Mouse (Mus musculus) left cerebral cortex, postnatal 14 days (tissue): ENCODE measurements around the gene Ostc. TPM values are rescaled to one million over a fixed set of nuclear protein-coding genes. Genes with fewer than 3 reads are reported as not detected.

ENCODE experiments used
- DNase-seq, 2 experiments: peaks; one replicate each; pipeline ENCODE4 v3.0.0; 2021 to 2022; ENCODE audit warnings: low spot score in 2 of 2, mixed read lengths in 1 of 2
- intact Hi-C: fragments of 180-260 bp; cut with DNase I; formaldehyde crosslinking; loops from one replicate; pipeline ENCODE4 v1.15.1; 2025
- total RNA-seq, 2 experiments: library from RNA; stranded (reverse); gene quantifications; 2 replicates each; pipeline ENCODE4 v1.2.3; 2021

Ostc gene
- total RNA-seq, 2 experiments from 2014 or later = 67.8 to 69.0 TPM

DNA sequence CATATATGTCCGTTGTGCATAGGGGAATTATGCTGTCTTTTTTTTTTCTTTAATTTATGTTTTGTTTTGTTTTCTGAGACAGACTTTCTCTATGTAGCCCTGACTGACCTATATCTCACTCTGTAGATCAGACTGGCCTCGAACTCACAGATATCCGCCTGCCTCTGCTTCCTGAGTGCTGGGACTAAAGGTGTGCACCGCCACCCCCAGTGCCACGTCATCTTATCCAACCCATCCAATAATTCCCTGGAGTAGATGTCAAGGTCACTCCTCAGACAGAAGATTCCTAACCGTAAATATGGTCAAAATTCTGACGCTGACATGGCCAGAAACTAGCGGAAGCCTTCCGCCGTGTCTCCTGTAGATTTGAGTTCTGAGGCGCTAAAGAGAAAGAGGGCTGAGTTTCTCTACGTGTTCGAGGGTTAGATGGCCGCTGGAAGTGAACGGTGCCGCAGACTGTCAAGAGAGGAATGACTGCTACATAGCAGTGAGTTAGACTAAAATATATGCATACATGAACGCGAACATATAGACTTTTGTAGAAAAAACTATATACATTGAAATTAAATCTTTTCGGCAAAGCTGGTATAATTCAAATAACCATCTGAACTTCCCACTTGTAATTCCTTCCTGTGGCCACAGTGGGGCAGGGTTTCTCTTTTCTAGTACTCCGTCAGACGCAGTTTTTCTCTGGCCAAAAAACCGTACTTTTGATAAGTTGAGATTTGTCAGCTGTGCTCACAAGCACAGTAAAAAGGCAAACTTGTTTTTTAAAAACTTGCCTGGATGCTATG is 5.7 kb upstream of the Ostc start:
- intact Hi-C loops = loop anchor here (1.0 to 2.0 kb wide), 2 partner anchors 14 to 530 kb away; no protein-coding TSS in a partner anchor
- peak; percentile 73 to 81 for DNase-seq

DNA sequence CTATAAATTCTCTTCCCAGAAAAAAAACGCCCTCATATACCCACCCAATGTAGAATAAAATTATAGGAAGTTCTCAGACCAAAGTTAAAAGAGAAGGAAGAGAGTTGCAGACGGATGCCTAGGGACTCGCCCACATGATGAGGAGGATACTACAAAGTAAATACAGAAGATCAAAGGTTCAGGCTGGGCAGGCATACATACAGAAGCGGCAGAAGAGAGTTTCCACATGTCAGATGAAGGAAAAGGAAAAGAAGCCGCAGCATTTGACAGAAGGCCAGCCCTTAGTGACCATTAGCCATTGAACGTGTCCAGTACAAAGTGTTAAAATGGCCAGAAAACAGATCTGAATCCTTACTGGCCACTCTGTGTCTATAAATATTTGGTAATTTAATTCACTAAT is 3.6 kb upstream of the Ostc start:
- intact Hi-C loops = no loop called here

DNA sequence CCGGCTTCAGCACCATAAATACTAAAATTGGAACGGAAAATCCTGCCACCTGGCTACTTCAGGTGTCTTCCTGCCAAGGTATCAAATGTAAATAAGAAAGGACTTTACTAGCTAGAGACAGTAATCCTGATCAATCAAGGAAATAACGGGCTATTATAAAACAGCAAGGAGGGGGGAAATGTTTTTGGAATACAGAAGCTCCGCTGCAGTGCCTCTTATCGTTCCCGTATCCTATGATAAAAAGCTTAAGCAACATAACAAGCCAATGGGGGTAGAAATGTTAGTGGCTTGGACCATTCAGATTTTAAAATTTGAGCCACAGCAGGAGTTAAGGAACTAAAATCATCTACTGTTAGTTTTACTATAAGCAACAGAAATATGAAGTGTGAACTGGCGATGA is 859 bp upstream of the Ostc start:
- DNase-seq = no peak
- intact Hi-C loops = no loop called here

More for the DNA sequence above, 3.6 kb upstream of the Ostc start:
- no peak for DNase-seq

- intact Hi-C loops = no loop called here
- no peak for DNase-seq
Measured at GRCm38 (mm10) chr3:130708529-130708928, 715 bp downstream of the Ostc start.

DNA sequence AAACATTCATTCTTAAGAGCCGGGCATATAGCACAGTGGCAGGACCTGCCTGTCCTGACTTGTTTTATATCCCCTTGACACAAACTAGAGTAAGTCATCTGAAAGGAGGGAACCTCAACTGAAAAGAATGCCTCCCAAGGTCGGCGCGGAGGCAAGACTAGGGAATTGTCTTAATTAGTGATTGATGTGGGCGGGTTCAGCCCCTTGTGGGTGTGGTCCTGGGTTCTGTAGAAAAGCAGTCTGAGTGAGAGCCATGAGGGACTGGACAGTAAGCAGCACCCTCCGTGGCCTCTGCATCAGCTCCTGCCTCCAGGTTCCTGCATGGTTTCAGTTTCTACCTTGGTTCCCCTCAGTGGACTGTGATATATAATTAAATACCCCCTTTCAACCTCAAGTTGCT is 7.0 kb downstream of the Ostc start:
- DNase-seq = no peak
- intact Hi-C loops = no loop called here

GRCm38 (mm10) chr3:130697622-130698021 is 11.6 kb downstream of the Ostc start:
- no peak for DNase-seq
- intact Hi-C loops = no loop called here

- DNase-seq = no peak
- intact Hi-C loops = loop anchor here (5.0 kb wide), 2 partner anchors 87 to 512 kb away; no protein-coding TSS in a partner anchor
Measured at GRCm38 (mm10) chr3:130694705-130695104, 14.5 kb downstream of the Ostc start.

GRCm38 (mm10) chr3:130694041-130694593 is 15.1 kb downstream of the Ostc start:
- intact Hi-C loops = loop anchor here (5.0 kb wide), 2 partner anchors 87 to 512 kb away; no protein-coding TSS in a partner anchor

DNA sequence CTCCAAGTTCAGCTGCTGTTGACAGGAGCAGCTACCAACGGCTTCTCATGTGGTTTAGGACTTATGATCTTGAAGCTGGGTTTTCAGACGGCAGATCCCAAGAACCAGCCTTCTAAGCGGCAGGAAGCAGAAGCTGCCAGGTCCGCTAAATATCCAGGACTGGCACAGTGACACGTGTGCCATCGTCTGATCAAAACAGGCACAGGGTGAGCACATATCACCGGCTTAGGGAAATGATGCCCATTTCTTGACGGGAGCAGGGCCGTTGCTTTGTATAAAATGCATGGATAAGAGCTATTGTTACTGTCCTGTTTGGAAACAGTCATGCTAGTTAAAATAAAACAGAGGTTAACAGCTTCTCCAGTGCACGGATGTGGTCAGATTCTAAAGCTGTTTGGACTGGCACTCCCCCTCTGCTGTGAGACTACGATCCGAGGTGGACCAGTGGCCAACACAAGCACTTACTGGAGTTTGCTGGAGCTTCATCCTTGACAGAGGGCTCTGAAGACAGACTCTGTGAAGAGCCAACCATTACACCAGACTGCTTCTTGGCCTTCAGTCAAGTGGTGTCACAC is 17.6 kb downstream of the Ostc start:
- no peak for DNase-seq
- intact Hi-C loops = loop anchor here (5.0 kb wide), 2 partner anchors 84 to 509 kb away; no protein-coding TSS in a partner anchor

More at GRCm38 (mm10) chr3:130694041-130694593, 15.1 kb downstream of the Ostc start:
- no peak for DNase-seq

DNA sequence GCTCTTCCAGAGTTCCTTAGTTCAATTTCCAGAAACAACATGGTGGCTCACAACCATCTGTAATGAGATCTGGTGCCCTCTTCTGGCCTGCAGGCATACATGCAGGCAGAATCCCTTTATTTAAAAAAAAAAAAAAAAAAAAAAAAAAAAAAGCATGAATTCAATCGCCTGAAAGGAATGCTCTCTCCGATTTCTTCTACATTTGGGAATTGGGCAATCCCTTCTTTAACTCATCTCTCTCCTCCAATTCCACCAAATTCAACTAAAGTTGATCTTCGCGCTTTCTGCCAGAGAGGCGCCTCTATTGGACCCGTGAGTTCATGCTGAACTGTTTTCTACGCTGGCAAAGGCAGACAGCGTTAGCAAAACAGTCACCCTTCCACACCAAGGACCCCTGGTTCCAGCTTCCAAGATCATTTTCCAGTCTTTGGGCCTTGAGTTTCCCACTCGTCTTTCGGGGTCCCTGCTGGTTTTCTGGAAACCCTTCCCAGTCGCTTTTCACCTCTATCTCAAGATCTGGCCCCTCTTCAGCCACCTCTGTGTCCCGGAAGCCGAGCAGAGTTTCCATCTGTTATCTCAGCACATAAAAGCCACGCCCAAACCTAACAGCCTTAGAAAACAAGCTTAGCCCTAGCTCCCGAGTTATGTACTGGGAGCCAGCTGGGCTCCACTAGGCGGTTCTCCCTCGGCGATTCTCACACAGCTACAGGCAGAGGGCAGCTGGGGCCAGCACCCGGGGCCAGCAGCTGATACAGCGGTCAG is 18.2 kb downstream of the Ostc start:
- intact Hi-C loops = loop anchor here (5.0 kb wide), 2 partner anchors 84 to 509 kb away; no protein-coding TSS in a partner anchor

DNA sequence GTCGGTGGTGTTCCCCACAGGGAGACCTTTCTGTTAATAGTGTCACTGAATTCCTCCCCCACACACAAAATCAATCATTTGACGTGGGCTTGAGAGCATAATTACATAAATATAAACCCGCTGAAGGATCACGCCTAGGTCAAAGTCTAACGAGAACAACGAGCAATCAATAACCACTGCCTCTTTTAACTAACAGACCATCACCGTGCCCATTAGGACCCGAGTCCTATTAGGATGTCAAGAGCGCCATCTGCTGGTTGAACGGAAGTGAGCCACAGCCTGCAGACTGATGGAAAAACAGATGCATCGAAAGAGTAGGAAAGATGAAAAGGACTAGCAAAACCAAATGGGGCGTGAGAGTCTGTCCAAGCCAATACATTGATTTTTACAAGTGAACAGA is 19.6 kb downstream of the Ostc start:
- DNase-seq = peak; percentile 88 to 93
- intact Hi-C loops = loop anchor here (2.0 to 5.0 kb wide), 3 partner anchors 82 to 595 kb away; no protein-coding TSS in a partner anchor

More for the DNA sequence above, 18.2 kb downstream of the Ostc start:
- DNase-seq = no peak

DNA sequence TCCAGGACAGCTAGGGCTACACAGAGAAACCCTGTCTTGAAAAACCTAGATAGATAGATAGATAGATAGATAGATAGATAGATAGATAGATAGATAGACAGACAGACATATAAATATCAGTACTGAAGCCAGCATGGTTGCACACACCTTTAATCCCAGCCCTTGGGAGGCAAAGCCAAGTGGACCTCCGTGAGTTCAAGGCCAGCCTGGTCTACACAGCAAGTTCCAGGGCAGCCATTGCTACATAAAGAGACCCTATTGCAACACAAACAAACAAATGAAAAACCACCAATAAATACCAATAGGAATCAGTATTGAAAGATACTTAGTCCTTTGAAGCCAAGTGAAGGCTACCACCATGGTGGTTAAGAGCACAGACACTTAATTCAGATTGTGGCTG is 22.2 kb downstream of the Ostc start:
- intact Hi-C loops = no loop called here
- DNase-seq = no peak

GRCm38 (mm10) chr3:130685014-130685366 is 24.3 kb downstream of the Ostc start:
- DNase-seq = no peak
- intact Hi-C loops = no loop called here

DNA sequence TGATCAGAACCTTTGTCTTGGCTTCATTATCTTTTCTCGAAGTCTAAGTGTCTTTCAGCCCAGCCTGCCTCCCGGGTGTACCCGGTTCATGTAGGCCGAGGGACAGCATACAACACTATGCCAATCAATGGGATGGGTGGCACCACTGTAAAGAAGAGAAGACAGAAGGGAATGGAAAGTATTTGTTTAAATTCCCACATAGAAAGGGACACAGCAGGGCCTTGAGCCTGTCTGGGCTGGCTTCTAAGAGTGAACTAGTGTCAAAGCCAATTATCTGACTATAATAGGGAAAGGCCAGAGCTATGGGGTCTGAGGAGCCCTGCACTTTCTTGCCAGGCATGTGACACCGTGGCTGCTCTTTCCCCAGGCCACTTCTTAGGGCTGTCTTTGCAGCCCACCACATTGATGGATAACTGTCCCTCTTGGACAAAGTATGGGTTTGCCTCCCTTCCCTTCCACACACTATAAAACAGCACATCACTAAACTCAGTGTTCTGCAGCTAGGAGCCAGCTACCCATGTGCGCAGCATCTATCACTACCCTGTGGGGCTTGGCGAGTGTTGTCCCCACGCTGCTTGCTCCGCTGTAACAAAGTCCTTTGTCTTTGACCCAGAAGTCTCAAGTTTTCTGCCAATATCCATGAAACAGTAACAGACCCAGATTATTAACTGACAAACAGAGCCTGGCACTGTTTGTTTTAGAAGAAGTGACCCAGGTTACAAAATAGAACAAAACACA is 24.8 kb downstream of the Ostc start:
- DNase-seq = no peak
- intact Hi-C loops = no loop called here

- DNase-seq = no peak
- intact Hi-C loops = no loop called here
Measured at GRCm38 (mm10) chr3:130683836-130684235, 25.4 kb downstream of the Ostc start.

DNA sequence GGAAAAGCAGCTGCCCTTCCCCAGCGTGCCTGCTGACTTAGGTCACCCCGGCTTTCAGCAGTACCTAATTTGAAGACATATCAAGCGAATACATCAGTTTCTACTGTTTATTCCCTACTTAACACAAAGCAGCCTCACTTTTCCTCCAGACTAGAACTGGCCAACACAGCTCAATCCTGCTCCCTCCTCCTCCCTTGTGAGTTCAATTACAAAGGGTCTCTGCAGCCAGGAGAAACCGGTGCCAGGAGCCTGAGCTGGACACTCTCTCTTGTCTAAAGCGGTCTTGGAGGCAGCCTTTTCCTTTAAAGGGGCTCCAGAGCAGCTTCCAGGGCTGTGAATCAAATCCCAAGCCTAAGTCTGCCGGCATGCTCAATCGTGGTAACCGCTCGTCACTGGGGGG is 27.1 kb downstream of the Ostc start:
- DNase-seq = no peak
- intact Hi-C loops = no loop called here

GRCm38 (mm10) chr3:130681226-130681625 is 28.0 kb downstream of the Ostc start:
- intact Hi-C loops = no loop called here
- no peak for DNase-seq

GRCm38 (mm10) chr3:130677671-130678460 is 31.4 kb downstream of the Ostc start:
- no peak for DNase-seq

More at GRCm38 (mm10) chr3:130677671-130678460, 31.4 kb downstream of the Ostc start:
- intact Hi-C loops = no loop called here
